Mouse (Mus musculus) monocyte, adult 5-6 weeks (primary cell): ENCODE results near the gene Gm49368. TPM values are rescaled to one million over a fixed set of nuclear protein-coding genes. Genes with fewer than 3 reads are reported as not detected.

Experiments used
- total RNA-seq: library from RNA; stranded (forward); fragments of 200-1000, 200-491, 200-594 nt; gene quantifications from 3 replicates; pipeline ENCODE4 v1.2.3, GENCODE M21; 2017

Gm49368 gene
- total RNA-seq, 1 experiment from 2014 or later: 33.7 TPM

Other genes with a start within 250 kb of the Gm49368 start
- gene Stx4a, start 238.4 kb upstream of the Gm49368 start, total RNA-seq: 98.1 to 120 TPM (median 102 TPM) in 3 replicates
- 0.11 TPM in 1 of 3 replicates, not detected in the others for gene Stx1b, start 238.1 kb upstream of the Gm49368 start, total RNA-seq
- gene Zfp646, start 186.5 kb upstream of the Gm49368 start, total RNA-seq: 49.9 to 74.6 TPM (median 50.8 TPM) in 3 replicates
- gene Zfp668, start 185.9 kb upstream of the Gm49368 start, total RNA-seq: 1.6 to 7.1 TPM (median 6.4 TPM) in 3 replicates
- gene Prss53, start 171.7 kb upstream of the Gm49368 start, total RNA-seq: 0.75 TPM in 1 of 3 replicates, not detected in the others
- not detected in 3 replicates for gene Gm21974, start 167.2 kb upstream of the Gm49368 start, total RNA-seq
- gene Vkorc1, start 167.1 kb upstream of the Gm49368 start, total RNA-seq: 1.4 to 3.6 TPM (median 2.3 TPM) in 3 replicates
- gene Bckdk, start 158.6 kb upstream of the Gm49368 start, total RNA-seq: 10.0 to 27.5 TPM (median 12.5 TPM) in 3 replicates
- 48.9 to 58.0 TPM (median 55.2 TPM) in 3 replicates for gene Kat8, start 150.2 kb upstream of the Gm49368 start, total RNA-seq
- not detected in 3 replicates for gene Prss8, start 132.6 kb upstream of the Gm49368 start, total RNA-seq
- 1.1 TPM in 2 of 3 replicates, not detected in the other for gene Prss36, start 116.0 kb upstream of the Gm49368 start, total RNA-seq
- gene Fus, start 95.2 kb upstream of the Gm49368 start, total RNA-seq: 85.2 to 172 TPM (median 110 TPM) in 3 replicates
- gene Pycard, start 68.8 kb upstream of the Gm49368 start, total RNA-seq: 65.7 to 90.8 TPM (median 79.5 TPM) in 3 replicates
- gene Trim72, start 58.7 kb upstream of the Gm49368 start, total RNA-seq: 0.68 TPM in 1 of 3 replicates, not detected in the others
- gene Itgam, start within 50 bp of the Gm49368 start, total RNA-seq: 419 to 520 TPM (median 447 TPM) in 3 replicates
- gene Itgax, start 66.9 kb downstream of the Gm49368 start, total RNA-seq: 189 to 316 TPM (median 230 TPM) in 3 replicates
- gene Itgad, start 91.7 kb downstream of the Gm49368 start, total RNA-seq: 2.1 to 7.5 TPM (median 5.6 TPM) in 3 replicates
- gene Cox6a2, start 143.7 kb downstream of the Gm49368 start, total RNA-seq: 3.0 TPM in 1 of 3 replicates, not detected in the others
- gene Armc5, start 174.7 kb downstream of the Gm49368 start, total RNA-seq: 9.1 to 14.9 TPM (median 11.6 TPM) in 3 replicates
- gene 9130023H24Rik, start 175.3 kb downstream of the Gm49368 start, total RNA-seq: 4.9 to 6.2 TPM (median 5.5 TPM) in 3 replicates
- 0.21 to 1.2 TPM in 2 of 3 replicates, not detected in the other for gene Tgfb1i1, start 184.1 kb downstream of the Gm49368 start, total RNA-seq
- gene Slc5a2, start 203.0 kb downstream of the Gm49368 start, total RNA-seq: 0.75 TPM in 1 of 3 replicates, not detected in the others
- gene BC017158, start 235.5 kb downstream of the Gm49368 start, total RNA-seq: 6.9 to 17.5 TPM (median 8.1 TPM) in 3 replicates